Mouse (Mus musculus) liver, embryonic 15.5 days (tissue): ENCODE data around the gene Gpr15. TPM values are rescaled to one million over a fixed set of nuclear protein-coding genes. Genes with fewer than 3 reads are reported as not detected.
A peak's percentile ranks its signal among the peaks of the same experiment; 100 is the strongest.

Source experiments
- ATAC-seq: fragments of 200-750 bp; cut with Nextera tagmentation; 2 replicates; pipeline ENCODE4 v1.8.0; 2017; ENCODE audit warnings: moderate number of reproducible peaks, mild to moderate bottlenecking, moderate library complexity; ENCODE audit not compliant: insufficient read depth
- H3K27ac ChIP-seq: fragments of 300-500 bp; sonication (generic); replicated peaks from 2 replicates; pipeline ENCODE4 v1.5.1; 2015; ENCODE audit warnings: mild to moderate bottlenecking, inconsistent platforms
- H3K27me3 ChIP-seq: fragments of 300-500 bp; sonication (generic); 2 replicates; pipeline ENCODE4 v1.6.1; 2015; ENCODE audit warnings: mild to moderate bottlenecking, inconsistent platforms
- H3K36me3 ChIP-seq: fragments of 300-500 bp; sonication (generic); replicated peaks from 2 replicates; pipeline ENCODE4 v1.6.1; 2015; ENCODE audit warnings: moderate library complexity, mild to moderate bottlenecking, inconsistent platforms
- H3K4me1 ChIP-seq: fragments of 300-500 bp; sonication (generic); replicated peaks from 2 replicates; pipeline ENCODE4 v1.6.1; 2015; ENCODE audit warnings: inconsistent platforms
- H3K4me2 ChIP-seq: fragments of 300-500 bp; sonication (generic); 2 replicates; pipeline ENCODE4 v1.6.1; 2015; ENCODE audit warnings: moderate library complexity, mild to moderate bottlenecking, inconsistent platforms
- H3K4me3 ChIP-seq: fragments of 300-500 bp; sonication (generic); replicated peaks from 2 replicates; pipeline ENCODE4 v1.5.1; 2015; ENCODE audit warnings: mild to moderate bottlenecking, inconsistent platforms
- H3K9ac ChIP-seq: fragments of 300-500 bp; sonication (generic); 2 replicates; pipeline ENCODE4 v1.6.1; 2015; ENCODE audit warnings: moderate library complexity, mild to moderate bottlenecking, inconsistent platforms
- H3K9me3 ChIP-seq: fragments of 300-500 bp; sonication (generic); replicated peaks from 2 replicates; pipeline ENCODE4 v1.6.1; 2016; ENCODE audit warnings: inconsistent platforms
- WGBS: fragments of 180-500 bp; shearing (Covaris S2); methylation state at CpG from one replicate; pipeline ENCODE4 v1.1.7; 2015; ENCODE audit warnings: mixed read lengths; ENCODE audit not compliant: insufficient replicate concordance; 5-methylcytosine and 5-hydroxymethylcytosine counted together
- polyA plus RNA-seq: library from polyadenylated mRNA; unstranded; fragments of >200 nt; fragmentation: Nextera tagmentation; extraction: Ambion mirVana; gene quantifications from 2 replicates; pipeline ENCODE4 v1.2.1, GENCODE M21; 2015

Gene Gpr15
- polyA plus RNA-seq, 1 experiment from 2014 or later = 0.05 TPM

GRCm38 (mm10) chr16:58700816-58701424 lies 17.9 kb downstream of the Gpr15 start:
- Histone ChIP-seq H3K9ac (no peak overlapping the region), H3K27ac (no peak overlapping the region), H3K4me3 (no peak overlapping the region), H3K4me2 (no peak overlapping the region), H3K27me3 (no peaks in the 10 kb centered on the region), H3K4me1 (no peaks in the 10 kb centered on the region), H3K36me3 (no peaks in the 10 kb centered on the region), H3K9me3 (no peaks in the 10 kb centered on the region)
- 68% methylated on average over 12 of the region's 12 CpGs for WGBS
- ATAC-seq = no peak

- H3K4me2 ChIP-seq = no peak overlapping the region
- H3K4me3 ChIP-seq = no peak overlapping the region
- 71% methylated on average over 6 of the region's 6 CpGs for WGBS
- no peaks in the 10 kb centered on the region for H3K36me3 ChIP-seq
- no peak for ATAC-seq
- no peaks in the 10 kb centered on the region for H3K9me3 ChIP-seq
- no peak overlapping the region for H3K9ac ChIP-seq
- H3K27me3 ChIP-seq = no peaks in the 10 kb centered on the region
- H3K27ac ChIP-seq = no peak overlapping the region
- H3K4me1 ChIP-seq = no peaks in the 10 kb centered on the region
These were observed 18.7 kb downstream of the Gpr15 start for GRCm38 (mm10) chr16:58700174-58700573.

DNA sequence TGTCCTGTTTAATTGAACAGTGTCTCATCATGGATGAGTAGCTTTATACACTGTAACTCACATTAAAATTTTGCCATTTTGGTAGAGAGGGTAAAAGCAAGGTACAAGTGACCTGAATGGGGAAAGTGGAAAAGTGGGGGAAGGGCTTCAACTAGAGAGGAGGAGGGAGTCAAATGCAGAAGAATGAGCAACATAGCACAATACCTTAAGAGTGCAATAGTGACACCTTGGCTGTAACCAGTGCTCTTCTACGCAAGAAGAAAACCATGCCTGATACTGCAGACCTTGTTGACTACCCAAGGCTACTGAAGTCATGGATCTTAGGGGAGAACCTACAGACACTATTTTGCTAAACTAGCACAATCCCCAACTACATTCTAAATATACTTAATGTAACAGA lies 21.6 kb downstream of the Gpr15 start:
- WGBS = 87% methylated on average over 1 of the region's 1 CpGs
- Histone ChIP-seq H3K4me2 (no peak overlapping the region), H3K27ac (no peak overlapping the region), H3K9me3 (no peaks in the 10 kb centered on the region), H3K4me1 (no peaks in the 10 kb centered on the region), H3K36me3 (no peaks in the 10 kb centered on the region), H3K4me3 (no peak overlapping the region), H3K9ac (no peak overlapping the region), H3K27me3 (0 out of 2 replicates have a peak, but pooled peaks cover 3% of the 10 kb centered on the region)
- ATAC-seq = no peak

DNA sequence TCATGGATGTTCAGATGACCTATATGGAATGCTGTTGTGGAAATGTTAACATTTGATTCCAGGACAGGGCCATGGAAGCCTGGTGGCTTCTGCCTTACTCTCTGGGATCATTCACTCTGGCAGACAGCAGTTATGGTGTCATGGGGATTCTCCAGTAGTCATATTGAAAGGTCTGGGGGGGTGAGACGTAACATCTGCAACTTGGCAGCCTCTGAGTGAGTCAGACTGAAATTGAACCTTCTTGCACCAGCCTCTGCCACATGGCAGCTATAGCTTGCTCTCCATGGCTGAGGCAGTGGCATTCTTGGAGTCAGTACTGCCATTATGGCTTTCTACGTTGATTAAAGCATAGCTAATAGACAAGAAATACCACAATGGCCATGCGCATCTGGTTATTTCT lies 22.1 kb downstream of the Gpr15 start:
- no peak overlapping the region for H3K27ac ChIP-seq
- H3K4me3 ChIP-seq = no peak overlapping the region
- no peaks in the 10 kb centered on the region for H3K9me3 ChIP-seq
- WGBS = 71% methylated on average over 3 of the region's 3 CpGs
- 0 out of 2 replicates have a peak, but pooled peaks cover 3% of the 10 kb centered on the region for H3K27me3 ChIP-seq
- H3K4me2 ChIP-seq = no peak overlapping the region
- no peak for ATAC-seq
- no peaks in the 10 kb centered on the region for H3K36me3 ChIP-seq
- no peak overlapping the region for H3K9ac ChIP-seq
- H3K4me1 ChIP-seq = no peaks in the 10 kb centered on the region

- Histone ChIP-seq H3K4me3 (no peak overlapping the region), H3K36me3 (no peaks in the 10 kb centered on the region), H3K9me3 (no peaks in the 10 kb centered on the region), H3K4me2 (no peak overlapping the region), H3K27ac (no peak overlapping the region), H3K9ac (no peak overlapping the region), H3K4me1 (no peaks in the 10 kb centered on the region), H3K27me3 (0 out of 2 replicates have a peak, but pooled peaks cover 3% of the 10 kb centered on the region)
- no peak for ATAC-seq
- 75% methylated on average over 5 of the region's 5 CpGs for WGBS
These were observed 24.8 kb downstream of the Gpr15 start for GRCm38 (mm10) chr16:58694091-58694490.

DNA sequence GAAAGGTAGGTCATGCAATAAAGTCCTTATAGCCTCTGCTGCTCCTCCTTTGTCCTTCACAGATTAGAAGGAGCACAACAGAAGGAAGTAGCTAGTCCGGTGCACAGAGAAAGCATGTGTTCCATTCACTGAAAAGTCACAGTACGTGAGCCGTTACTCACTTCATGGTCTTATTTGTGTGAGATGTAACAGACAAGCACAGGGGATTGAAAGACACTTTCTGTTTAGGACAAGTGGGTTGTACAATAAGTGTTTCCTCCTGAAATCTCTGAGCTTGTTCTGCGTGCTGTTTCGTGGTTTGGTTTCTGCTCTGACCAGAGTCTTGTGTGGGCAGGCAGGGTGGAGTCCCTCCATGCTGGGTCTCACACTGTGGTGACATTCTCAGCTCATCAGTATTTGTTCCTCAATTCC lies 28.5 kb downstream of the Gpr15 start:
- Histone ChIP-seq H3K4me3 (no peak overlapping the region), H3K9ac (no peak overlapping the region), H3K9me3 (no peaks in the 10 kb centered on the region), H3K27me3 (0 out of 2 replicates have a peak, but pooled peaks cover 3% of the 10 kb centered on the region), H3K4me1 (no peaks in the 10 kb centered on the region), H3K27ac (no peak overlapping the region), H3K4me2 (no peak overlapping the region), H3K36me3 (no peaks in the 10 kb centered on the region)
- ATAC-seq = no peak
- WGBS = 44% methylated on average over 5 of the region's 5 CpGs

- Histone ChIP-seq H3K9me3 (no peaks in the 10 kb centered on the region), H3K9ac (no peak overlapping the region), H3K4me3 (no peak overlapping the region), H3K27me3 (0 out of 2 replicates have a peak, but pooled peaks cover 3% of the 10 kb centered on the region), H3K4me1 (no peaks in the 10 kb centered on the region), H3K36me3 (no peaks in the 10 kb centered on the region), H3K4me2 (no peak overlapping the region), H3K27ac (no peak overlapping the region)
- ATAC-seq = no peak
- WGBS = 61% methylated on average over 5 of the region's 5 CpGs
These were observed 29.2 kb downstream of the Gpr15 start for GRCm38 (mm10) chr16:58689555-58690169.

- Histone ChIP-seq H3K4me1 (0 out of 2 replicates have a peak, but pooled peaks cover 7% of the 10 kb centered on the region), H3K27me3 (0 out of 2 replicates have a peak, but pooled peaks cover 3% of the 10 kb centered on the region), H3K9ac (no peak overlapping the region), H3K4me2 (no peak overlapping the region), H3K4me3 (no peak overlapping the region), H3K9me3 (no peaks in the 10 kb centered on the region), H3K27ac (no peak overlapping the region), H3K36me3 (no peaks in the 10 kb centered on the region)
- ATAC-seq = no peak
- 93% methylated on average over 1 of the region's 1 CpGs for WGBS
These were observed 30.3 kb downstream of the Gpr15 start for GRCm38 (mm10) chr16:58688534-58688933.

DNA sequence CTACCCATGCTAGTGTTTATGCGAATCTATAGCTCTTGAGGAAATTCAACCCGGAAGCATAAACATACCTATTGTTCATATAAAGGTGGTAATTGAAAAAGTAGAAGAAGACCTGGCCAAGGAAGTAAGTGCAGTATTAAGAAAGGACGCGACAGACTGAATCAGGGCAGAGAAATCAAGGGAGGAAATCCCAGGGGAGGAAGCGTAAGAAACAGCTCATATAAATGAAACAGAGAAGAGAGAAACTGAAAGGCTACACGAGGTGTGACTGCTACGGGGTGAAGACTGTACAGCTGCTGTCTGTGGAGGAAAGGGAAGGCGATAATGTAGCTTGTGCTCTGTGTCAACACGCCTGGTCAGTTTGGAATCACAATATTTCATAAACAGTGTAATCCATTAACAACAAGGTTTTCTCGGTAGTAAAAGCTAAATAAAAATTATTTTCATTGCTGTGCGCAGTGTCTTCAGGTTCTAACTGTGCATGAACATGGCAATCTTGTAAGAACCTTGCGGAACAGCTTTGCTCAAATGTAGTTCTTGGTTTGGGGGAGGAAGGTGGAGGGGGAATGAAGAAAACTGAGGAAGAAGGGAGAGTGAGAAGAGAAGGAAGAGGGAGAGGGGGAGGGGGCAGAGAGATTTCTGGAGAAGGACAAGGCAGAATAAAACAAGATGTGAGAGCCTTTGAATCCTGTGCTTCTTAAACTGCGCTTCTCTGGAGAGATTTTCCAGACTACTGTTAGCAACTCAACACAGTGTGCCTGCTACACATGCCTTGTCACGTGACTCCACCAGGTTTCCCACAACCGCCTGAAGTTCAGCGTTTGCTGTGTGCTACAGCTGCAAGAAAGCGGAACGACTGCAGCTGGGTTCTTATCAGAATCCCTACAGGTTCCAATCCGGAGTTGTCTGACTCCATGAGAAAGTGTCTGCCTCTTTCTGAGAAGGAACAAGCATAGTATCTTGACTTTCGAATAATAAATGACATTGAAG lies 33.0 kb downstream of the Gpr15 start:
- H3K4me2 ChIP-seq = no peak overlapping the region
- H3K4me3 ChIP-seq = no peak overlapping the region
- no peak for ATAC-seq
- H3K9ac ChIP-seq = no peak overlapping the region
- no peak overlapping the region for H3K27ac ChIP-seq
- H3K9me3 ChIP-seq = no peaks in the 10 kb centered on the region
- 0 out of 2 replicates have a peak, but pooled peaks cover 18% of the 10 kb centered on the region for H3K4me1 ChIP-seq
- H3K36me3 ChIP-seq = peaks cover 22% of the 10 kb centered on the region
- H3K27me3 ChIP-seq = no peaks in the 10 kb centered on the region
- WGBS = 67% methylated on average over 20 of the region's 20 CpGs

DNA sequence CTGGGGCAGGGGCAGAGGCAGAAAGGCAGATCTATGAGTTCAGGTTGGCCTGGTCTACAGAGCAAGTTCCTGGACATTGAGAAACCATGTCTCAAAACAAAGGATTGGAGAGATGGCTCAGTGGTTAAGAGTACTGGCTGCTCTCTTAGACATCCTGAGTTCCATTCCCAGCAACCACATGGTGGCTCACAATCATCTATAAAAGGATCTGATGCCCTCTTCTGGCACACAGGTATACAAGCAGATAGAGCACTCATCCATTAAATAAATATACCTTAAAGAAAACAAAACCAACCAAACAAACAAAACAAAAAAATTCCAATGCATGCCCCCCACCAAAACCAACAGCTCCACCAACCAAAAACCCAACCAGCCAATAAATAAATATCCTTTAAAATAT lies 34.3 kb downstream of the Gpr15 start:
- Histone ChIP-seq H3K4me1 (0 out of 2 replicates have a peak, but pooled peaks cover 22% of the 10 kb centered on the region), H3K4me3 (no peak overlapping the region), H3K4me2 (no peak overlapping the region), H3K9me3 (no peaks in the 10 kb centered on the region), H3K9ac (no peak overlapping the region), H3K27me3 (no peaks in the 10 kb centered on the region), H3K36me3 (peaks cover 30% of the 10 kb centered on the region), H3K27ac (peak overlapping the region; percentile 66)
- ATAC-seq = peak; percentile 25; the same call in 1 of the 2 replicates

GRCm38 (mm10) chr16:58683911-58684310 lies 35.0 kb downstream of the Gpr15 start:
- H3K27me3 ChIP-seq = no peaks in the 10 kb centered on the region
- no peak overlapping the region for H3K4me2 ChIP-seq
- peaks cover 34% of the 10 kb centered on the region for H3K36me3 ChIP-seq
- H3K9me3 ChIP-seq = no peaks in the 10 kb centered on the region
- peaks cover 25% of the 10 kb centered on the region for H3K4me1 ChIP-seq
- H3K27ac ChIP-seq = peak overlapping the region; percentile 66
- ATAC-seq = no peak
- H3K9ac ChIP-seq = no peak overlapping the region
- WGBS = 80% methylated on average over 4 of the region's 4 CpGs
- H3K4me3 ChIP-seq = no peak overlapping the region
